Mouse (Mus musculus): Measurements from ENCODE around the gene Nhlrc2. TPM values are rescaled to one million over a fixed set of nuclear protein-coding genes. Genes with fewer than 3 reads are reported as not detected.
A peak's percentile ranks its signal among the peaks of the same experiment; 100 is the strongest.

The Nhlrc2 gene
- 27.7 and 34.7 TPM in 2 replicates for total RNA-seq (2012; rRNA removed)
- polyA plus RNA-seq (2012; ENCODE audit: insufficient read depth in 1 of 2, insufficient read length in 2 of 2, low read depth in 1 of 2, low replicate concordance in 2 of 2, missing spikeins in 1 of 2): 10 to 100 TPM; 22.4 to 37.6 TPM

DNA sequence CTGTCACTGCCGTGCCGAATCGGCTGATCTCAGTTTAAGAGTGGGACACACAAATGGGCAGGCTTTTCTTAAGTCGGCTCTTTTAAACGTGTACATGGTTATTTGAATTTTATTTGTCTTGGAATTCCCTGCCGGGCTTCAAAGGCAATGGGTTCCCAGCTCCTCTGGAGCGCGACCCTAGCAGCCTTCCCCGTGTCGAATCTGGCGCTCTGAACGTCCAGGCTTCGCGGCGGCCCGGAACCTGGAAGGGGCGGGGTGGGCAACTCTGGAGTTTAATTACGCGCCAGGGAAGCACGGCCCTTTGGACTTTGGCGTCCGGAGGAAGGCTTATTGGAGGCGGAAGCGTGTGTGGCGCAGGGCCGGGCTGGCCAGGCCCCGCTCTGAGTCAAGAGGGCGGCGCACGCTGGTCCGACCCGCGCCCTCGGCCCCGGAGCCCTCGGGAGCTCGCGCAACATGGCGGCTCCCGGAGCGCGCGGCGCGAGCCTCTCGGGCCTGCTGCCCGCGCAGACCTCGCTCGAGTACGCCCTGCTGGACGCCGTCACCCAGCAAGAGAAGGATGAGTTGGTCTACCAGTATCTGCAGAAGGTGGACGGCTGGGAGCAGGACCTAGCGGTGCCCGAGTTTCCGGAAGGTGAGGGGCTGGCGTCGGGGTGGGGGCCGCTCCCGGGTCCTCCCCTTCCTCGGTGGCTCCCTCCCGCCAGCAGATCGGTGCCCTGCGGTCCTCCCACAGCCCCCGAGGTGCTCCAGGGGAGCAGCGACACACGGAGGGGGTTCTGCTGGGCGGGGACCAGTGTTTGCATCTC lies at the start of gene Nhlrc2:
Gene Nhlrc2, plus strand, starts transcription at position 32 of the 803 bp plus-strand sequence.
- Histone ChIP-seq H3K36me3 (ENCODE audit: control insufficient read depth in 1 of 2, insufficient read depth in 2 of 2, low read length in 2 of 2) (peaks cover 10 to 33% of the 10 kb centered on the region in 2 experiments), H3K27me3 (ENCODE audit: control insufficient read depth in 1 of 2, insufficient read depth in 2 of 2, low read length in 2 of 2) (no peaks in the 10 kb centered on the region), H3K4me3 (ENCODE audit: control insufficient read depth in 1 of 2, insufficient read depth in 1 of 2, low read depth in 2 of 2, low read length in 2 of 2) (peak within 1 kb of the TSS; percentile 86 to 92), H3K9ac (ENCODE audit: control insufficient read depth, low read depth, low read length, poor library complexity, severe bottlenecking) (peak within 1 kb of the TSS; percentile 92), H3K27ac (ENCODE audit: control insufficient read depth, low read depth, low read length) (peak within 1 kb of the TSS; percentile 87), H3K9me3 (replicated peaks; ENCODE audit: insufficient read depth, low read length) (no peaks in the 10 kb centered on the region), H3K79me2 (ENCODE audit: control insufficient read depth, insufficient read depth, low read length, poor library complexity) (peaks cover 48% of the 10 kb centered on the region), H3K4me1 (ENCODE audit: control insufficient read depth in 1 of 2, insufficient read depth in 2 of 2, low read length in 2 of 2) (peaks cover 12 to 31% of the 10 kb centered on the region in 2 experiments)
- DNase-seq (ENCODE audit: low read depth, low spot score): peak; percentile 94
- TF ChIP-seq BHLHE40 (IDR thresholded peaks at IDR 0.05; ENCODE audit: borderline replicate concordance, low read depth, low read length): peak; percentile 89
- no peak for TF ChIP-seq USF1 (IDR thresholded peaks at IDR 0.05; ENCODE audit: low read depth, low read length)
- TF ChIP-seq E2F4 (IDR thresholded peaks at IDR 0.05; ENCODE audit: borderline replicate concordance, low read depth, low read length): peak; percentile 97
- TF ChIP-seq TCF12 (IDR thresholded peaks at IDR 0.05; ENCODE audit: low read depth, low read length): peak; percentile 41; the same call in 1 of the 2 replicates
- no peak; the same call in 1 of the 2 replicates for TF ChIP-seq CHD1 (IDR thresholded peaks at IDR 0.05; ENCODE audit: low read depth, low read length)
- TF ChIP-seq HCFC1 (IDR thresholded peaks at IDR 0.05; ENCODE audit: low read depth, low read length): peak; percentile 83
- peak; percentile 64; the same call in 1 of the 2 replicates for TF ChIP-seq KAT2A (conservative IDR thresholded peaks at IDR 0.05; ENCODE audit: low read depth, low read length)
- peak; percentile 82 for TF ChIP-seq SIN3A (IDR thresholded peaks at IDR 0.05; ENCODE audit: low read length)
- TF ChIP-seq ETS1 (IDR thresholded peaks at IDR 0.05; ENCODE audit: low read depth, low read length): peak; percentile 15; the same call in 1 of the 2 replicates
- no peak for TF ChIP-seq EP300 (IDR thresholded peaks at IDR 0.05; ENCODE audit: low read depth in 1 of 2, low read length in 2 of 2)
- no peak for TF ChIP-seq MAFK (IDR thresholded peaks at IDR 0.05; ENCODE audit: borderline replicate concordance, low read depth, low read length)
- peak; percentile 81 for TF ChIP-seq MXI1 (IDR thresholded peaks at IDR 0.05; ENCODE audit: low read depth, low read length)
- no peak for TF ChIP-seq USF2 (IDR thresholded peaks at IDR 0.05; ENCODE audit: borderline replicate concordance in 1 of 2, insufficient read depth in 1 of 2, low read depth in 1 of 2, low read length in 2 of 2)
- TF ChIP-seq RCOR1 (IDR thresholded peaks at IDR 0.05; ENCODE audit: low read depth, low read length): peak; percentile 20; the same call in 1 of the 2 replicates
- TF ChIP-seq TAL1 (IDR thresholded peaks at IDR 0.05; ENCODE audit: low read length): no peak
- no peak for TF ChIP-seq MYB (IDR thresholded peaks at IDR 0.05; ENCODE audit: low read depth, low read length)
- TF ChIP-seq MEF2A (IDR thresholded peaks at IDR 0.05; ENCODE audit: extremely low read depth, insufficient replicate concordance, low read depth, low read length, poor library complexity, severe bottlenecking): no peak
- no peak; the same call in 1 of the 2 replicates for TF ChIP-seq POLR2AphosphoS5 (IDR thresholded peaks at IDR 0.05; ENCODE audit: borderline replicate concordance, low read depth, low read length)
- TF ChIP-seq NRF1 (IDR thresholded peaks at IDR 0.05; ENCODE audit: insufficient read depth, low read depth, low read length, poor library complexity, severe bottlenecking): peak; percentile 42; the same call in 1 of the 2 replicates
- TF ChIP-seq ELF1 (IDR thresholded peaks at IDR 0.05; ENCODE audit: low read depth, low read length): peak; percentile 74
- peak; percentile 43 for TF ChIP-seq MAX (IDR thresholded peaks at IDR 0.05; ENCODE audit: low read length)
- TF ChIP-seq MYC (IDR thresholded peaks at IDR 0.05; ENCODE audit: low read depth, low read length): peak; percentile 66
- peak; percentile 96 for TF ChIP-seq ZC3H11A (IDR thresholded peaks at IDR 0.05; ENCODE audit: low read depth, low read length)
- TF ChIP-seq UBTF (IDR thresholded peaks at IDR 0.05; ENCODE audit: borderline replicate concordance, insufficient read depth, low read depth, low read length): 0 out of 2 replicates have a peak, but pooled peaks have one; percentile 65
- peak; percentile 77 for TF ChIP-seq NELFE (IDR thresholded peaks at IDR 0.05; ENCODE audit: low read depth, low read length)
- no peak for TF ChIP-seq RAD21 (IDR thresholded peaks at IDR 0.05; ENCODE audit: low read depth, low read length)
- TF ChIP-seq SMC3 (IDR thresholded peaks at IDR 0.05; ENCODE audit: low read depth, low read length): no peak
- no peak for TF ChIP-seq CHD2 (IDR thresholded peaks at IDR 0.05; ENCODE audit: low read length)
- no peak for TF ChIP-seq ZKSCAN1 (IDR thresholded peaks at IDR 0.05; ENCODE audit: low read depth, low read length)
- peak; percentile 84 for TF ChIP-seq MAZ (IDR thresholded peaks at IDR 0.05; ENCODE audit: low read depth, low read length)
- no peak for TF ChIP-seq GATA1 (IDR thresholded peaks at IDR 0.05; ENCODE audit: low read depth, low read length)
- TF ChIP-seq GABPA (IDR thresholded peaks at IDR 0.05; ENCODE audit: low read depth, low read length): no peak
- peak; percentile 83 for TF ChIP-seq TBP (IDR thresholded peaks at IDR 0.05; ENCODE audit: low read depth, low read length)
- peak; percentile 70 for TF ChIP-seq POLR2AphosphoS2 (IDR thresholded peaks at IDR 0.05; ENCODE audit: low read length)
